Mouse (Mus musculus): ENCODE data around the gene Rnaset2a.
"Not testable (repeated sequence)": the region's sequence is repeated elsewhere in the genome, so short reads cannot be mapped to it uniquely, and the experiment has no call there.

- TF ChIP-seq CTCF (IDR thresholded peaks at IDR 0.05; ENCODE audit: borderline replicate concordance, control insufficient read depth, extremely low read depth, insufficient read depth, low read length, poor library complexity): not testable (repeated sequence)
- 0 out of 2 replicates have a peak, but pooled peaks have one; percentile 14 for TF ChIP-seq POLR2A (IDR thresholded peaks at IDR 0.05; ENCODE audit: control insufficient read depth, extremely low read depth, insufficient read depth, low read length, poor library complexity)
Observed at GRCm38 (mm10) chr17:8147439-8148316, at the start of gene Rnaset2a, which contains the start of gene Gm49673.
